28 mouse cellular contexts compared by ENCODE assay signal in the genomic region with DNA sequence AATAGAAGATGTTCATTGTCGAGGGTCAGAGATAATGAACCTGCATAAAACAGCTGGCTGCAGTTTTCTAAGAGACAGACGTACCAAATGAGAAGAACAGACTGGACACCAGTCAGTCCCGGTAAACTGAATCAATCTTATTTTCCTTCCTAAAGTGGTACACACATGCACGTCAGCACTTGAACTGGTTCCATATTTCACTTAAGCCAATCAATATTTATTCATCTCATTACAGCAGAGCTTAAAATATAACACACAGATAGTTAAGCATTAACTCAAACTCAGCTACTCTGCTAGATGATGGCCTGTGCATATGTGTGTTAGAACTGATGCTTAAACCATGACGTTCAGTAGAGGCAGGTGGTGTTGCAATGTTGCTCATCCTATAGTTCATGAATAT.
"Had no signal": no experiment of that assay in that cellular context is flagged by ENCODE, and none has a peak within 500 bp of the region (broad histone marks: within the 10 kb centered on the region; RNA-seq: fewer than 3 reads in every experiment).

No protein-coding gene starts in this region.

- H3K4me1 ChIP-seq: embryonic facial prominence, embryonic 10.5 days; embryonic facial prominence, embryonic 12.5 days; embryonic facial prominence, embryonic 13.5 days; embryonic facial prominence, embryonic 15.5 days; forebrain, embryonic 12.5 days; forebrain, embryonic 13.5 days; forebrain, embryonic 15.5 days had no signal

- H3K36me3 ChIP-seq: embryonic facial prominence, embryonic 10.5 days; embryonic facial prominence, embryonic 12.5 days; embryonic facial prominence, embryonic 13.5 days; embryonic facial prominence, embryonic 15.5 days; forebrain, embryonic 10.5 days; forebrain, embryonic 12.5 days; forebrain, embryonic 15.5 days had no signal

- H3K4me2 ChIP-seq: embryonic facial prominence, embryonic 12.5 days; embryonic facial prominence, embryonic 13.5 days; embryonic facial prominence, embryonic 15.5 days; forebrain, embryonic 12.5 days; forebrain, embryonic 13.5 days; forebrain, embryonic 15.5 days had no signal

- H3K27me3 ChIP-seq: embryonic facial prominence, embryonic 12.5 days; embryonic facial prominence, embryonic 13.5 days; embryonic facial prominence, embryonic 15.5 days; forebrain, embryonic 12.5 days; forebrain, embryonic 13.5 days; forebrain, embryonic 15.5 days had no signal

- H3K4me3 ChIP-seq: embryonic facial prominence, embryonic 10.5 days; embryonic facial prominence, embryonic 12.5 days; embryonic facial prominence, embryonic 13.5 days; embryonic facial prominence, embryonic 15.5 days; erythroblast, embryonic 14.5 days; forebrain, embryonic 10.5 days; forebrain, embryonic 12.5 days; forebrain, embryonic 13.5 days; forebrain, embryonic 15.5 days; gastrocnemius, adult 2 months had no signal

- H3K9ac ChIP-seq: embryonic facial prominence, embryonic 12.5 days; embryonic facial prominence, embryonic 13.5 days; embryonic facial prominence, embryonic 15.5 days; forebrain, embryonic 12.5 days; forebrain, embryonic 13.5 days; forebrain, embryonic 15.5 days; forebrain, postnatal 0 days had no signal

- DNase-seq: cerebellum, adult 18-20 months; cerebellum, adult 2 months; cerebellum, adult 8-10 months; cerebellum, adult 9-10 months; cerebellum, adult 9-11 months; cerebellum, postnatal 10 days; cerebellum, postnatal 14 days; cerebellum, postnatal 25 days; cerebellum, postnatal 36 days; embryo, embryonic 11 days; forebrain, postnatal 0 days; gastrocnemius, adult 2 months; gastrocnemius, postnatal 10 days; gastrocnemius, postnatal 14 days; gastrocnemius, postnatal 25 days; gastrocnemius, postnatal 36 days; heart, adult 11 months had no signal

- ATAC-seq: forebrain, embryonic 13.5 days; forebrain, embryonic 14.5 days; forebrain, embryonic 15.5 days; forebrain, embryonic 16.5 days; forebrain, postnatal 0 days had no signal

- H3K9me3 ChIP-seq: embryonic facial prominence, embryonic 10.5 days; embryonic facial prominence, embryonic 12.5 days; embryonic facial prominence, embryonic 13.5 days; embryonic facial prominence, embryonic 15.5 days; forebrain, embryonic 10.5 days; forebrain, embryonic 12.5 days; forebrain, embryonic 13.5 days; forebrain, embryonic 15.5 days had no signal

- H3K27ac ChIP-seq: embryonic facial prominence, embryonic 10.5 days; embryonic facial prominence, embryonic 12.5 days; embryonic facial prominence, embryonic 13.5 days; embryonic facial prominence, embryonic 15.5 days; forebrain, embryonic 10.5 days; forebrain, embryonic 12.5 days; forebrain, embryonic 13.5 days; forebrain, embryonic 15.5 days; gastrocnemius, adult 2 months had no signal
